Mouse (Mus musculus): Measurements from ENCODE around the gene Ccdc28b.

Gene Ccdc28b

DNA sequence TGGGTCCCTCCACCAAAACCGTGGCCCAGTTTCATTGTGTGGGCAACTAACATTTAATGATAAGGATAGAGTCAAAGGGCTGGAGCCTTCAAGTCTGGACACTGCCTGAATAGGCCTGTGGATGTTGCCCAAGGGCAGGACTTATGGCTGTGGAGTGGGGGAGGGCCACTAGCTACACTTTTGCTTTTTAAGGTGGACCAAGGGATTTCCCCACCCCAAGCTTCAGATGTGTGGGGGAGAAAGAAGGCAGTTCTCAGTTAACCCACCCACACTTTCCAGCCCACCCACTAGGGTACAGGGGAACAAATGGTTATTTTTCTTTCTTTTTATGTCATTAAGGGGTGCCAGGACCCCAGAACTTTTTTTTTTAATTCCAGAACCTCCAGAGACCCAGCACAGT is 39.4 kb downstream of the Ccdc28b start:
- DNase-seq: no peak

DNA sequence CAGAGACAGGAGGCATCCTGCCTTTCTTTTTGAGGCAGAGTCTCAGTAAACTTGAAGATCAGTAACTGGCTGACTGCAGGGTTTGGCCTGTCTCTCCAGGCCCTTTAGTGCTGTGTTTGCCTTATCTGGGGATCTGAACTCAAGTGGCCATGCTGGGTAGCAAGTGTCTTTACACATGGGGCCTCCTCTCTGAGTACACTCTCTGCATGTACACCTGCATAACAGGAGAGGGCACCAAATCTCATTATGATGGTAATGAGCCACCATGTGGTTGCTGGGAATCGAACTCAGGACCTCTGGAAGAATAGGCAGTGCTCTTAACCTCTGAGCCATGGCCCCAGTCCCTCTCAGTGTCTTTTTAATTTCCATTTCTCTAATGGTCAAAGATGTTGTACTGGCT is 41.5 kb downstream of the Ccdc28b start:
- DNase-seq: no peak

DNA sequence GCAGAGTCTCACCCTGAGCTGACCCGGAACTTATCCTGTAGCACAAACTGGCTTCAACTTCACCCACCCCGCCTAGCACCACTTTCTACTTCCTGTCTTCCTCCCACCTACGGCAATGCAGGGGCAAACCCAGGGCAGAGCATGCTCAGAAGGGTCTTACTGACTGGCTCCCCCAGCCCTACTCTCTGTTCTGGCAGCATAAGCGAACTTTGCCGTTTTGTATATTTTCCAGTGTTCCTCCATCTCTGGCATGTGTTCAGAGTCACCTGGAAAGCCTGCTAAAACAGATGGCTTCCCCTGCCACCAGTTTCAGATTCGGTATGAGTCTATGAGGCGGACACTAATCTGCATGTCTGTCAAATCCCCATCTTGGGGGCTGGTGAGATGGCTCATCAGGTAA is 43.4 kb downstream of the Ccdc28b start:
- DNase-seq: peak; percentile 57

DNA sequence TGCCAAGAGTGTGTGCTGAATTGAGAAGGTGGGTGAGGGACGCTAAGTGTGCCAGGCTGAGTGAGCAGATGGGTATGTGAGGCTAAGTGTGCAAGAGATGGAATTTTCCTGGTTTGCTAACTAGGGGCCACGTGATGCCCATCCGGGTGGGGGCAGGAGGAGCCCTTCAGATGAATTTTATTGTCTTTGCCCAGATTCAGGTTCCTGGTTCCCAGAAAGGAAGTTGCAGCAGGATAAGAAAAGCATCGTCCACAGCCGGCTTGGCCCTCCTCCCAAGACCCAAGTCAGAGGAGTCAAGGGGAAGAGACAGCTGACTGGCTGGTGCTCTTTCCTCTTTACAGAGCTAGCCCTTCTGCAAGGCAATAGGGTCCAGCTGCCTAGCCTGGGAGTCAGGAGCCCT is 45.3 kb downstream of the Ccdc28b start, which contains the start of gene Fam167b:
Gene Fam167b, minus strand, starts transcription at position 84 of the 400 bp plus-strand sequence.
- DNase-seq: no peak

DNA sequence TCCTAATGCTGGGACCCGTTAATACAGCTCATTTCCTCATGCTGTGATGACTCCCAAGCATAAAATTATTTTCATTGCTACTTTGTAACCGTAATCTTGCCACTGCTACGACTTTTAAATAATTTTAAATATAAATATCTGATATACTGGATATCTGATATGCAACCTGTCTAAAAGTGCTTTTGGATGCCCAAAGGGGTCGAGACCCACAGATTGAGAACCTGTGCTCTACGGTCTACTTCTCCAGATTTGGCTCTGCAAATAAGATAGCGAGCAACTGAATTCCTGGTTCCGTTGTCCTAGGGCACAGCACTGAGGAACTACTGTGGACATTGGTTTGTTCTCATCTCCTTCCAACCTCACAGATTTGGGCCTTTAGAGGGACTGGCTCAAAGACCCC is 46.1 kb downstream of the Ccdc28b start:
- DNase-seq: no peak

DNA sequence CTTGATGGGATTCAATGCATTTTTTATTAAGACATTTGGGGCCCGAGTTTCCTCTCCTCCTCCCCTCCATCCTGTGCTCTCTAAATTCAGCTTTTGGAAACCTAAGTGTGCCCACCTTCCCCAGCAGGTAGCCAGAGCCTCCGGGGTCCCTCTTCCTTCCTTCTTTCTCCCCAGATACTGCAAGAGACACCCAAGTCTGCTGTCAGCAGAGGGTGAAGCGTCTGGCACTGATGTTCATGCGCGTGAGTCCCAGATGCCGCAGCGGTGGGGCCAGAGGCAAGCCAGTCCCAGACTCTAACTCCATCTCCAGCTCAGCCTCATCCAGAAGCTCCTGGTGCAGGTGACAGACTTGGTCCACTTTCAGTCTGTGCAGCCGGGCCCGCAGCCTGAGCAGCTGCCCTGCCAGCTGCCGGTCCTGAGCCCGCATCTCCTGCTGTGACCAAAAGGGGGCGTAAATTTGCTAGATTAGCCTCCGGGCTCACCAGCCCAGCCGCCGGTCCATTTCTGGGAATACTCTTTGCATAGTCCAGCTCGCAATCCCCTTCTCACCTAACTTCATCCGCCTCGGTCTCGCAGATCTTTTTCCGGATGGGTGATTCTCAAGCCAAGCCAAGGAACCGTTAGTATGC is 46.8 kb downstream of the Ccdc28b start:
- peak; percentile 31 for DNase-seq

DNA sequence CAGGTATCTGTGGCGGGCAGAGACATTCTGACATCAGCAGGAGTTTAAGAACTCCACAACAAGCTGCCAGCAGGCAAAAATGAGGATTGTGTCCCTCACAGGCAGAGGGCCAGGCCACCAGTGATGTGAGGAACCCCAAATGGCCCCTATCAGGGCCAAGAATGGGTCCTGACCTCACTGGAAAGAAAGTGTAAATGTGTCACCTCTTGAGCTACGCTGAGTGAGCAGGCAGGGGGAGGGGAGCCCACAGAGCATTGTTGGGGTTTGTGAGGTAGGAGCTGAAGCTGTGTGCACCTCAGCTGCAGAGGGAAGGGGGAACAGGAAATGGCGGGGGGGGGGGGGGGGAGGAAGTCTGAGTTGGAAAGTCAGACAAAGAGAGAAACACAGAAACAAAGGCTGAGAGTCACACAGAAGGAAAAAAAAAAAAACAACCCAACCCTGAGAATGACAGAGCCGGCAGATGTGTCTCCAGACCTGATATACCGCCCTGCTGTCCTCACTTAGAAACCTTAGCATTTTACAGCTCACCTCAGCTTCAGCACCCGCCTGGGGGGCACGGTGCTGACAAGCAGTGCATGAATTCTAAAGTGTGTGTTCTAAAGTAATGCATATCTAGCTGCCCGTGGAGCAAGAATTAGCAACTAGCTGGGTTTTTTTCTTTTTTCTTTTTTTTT is 48.4 kb downstream of the Ccdc28b start:
- DNase-seq: no peak

DNA sequence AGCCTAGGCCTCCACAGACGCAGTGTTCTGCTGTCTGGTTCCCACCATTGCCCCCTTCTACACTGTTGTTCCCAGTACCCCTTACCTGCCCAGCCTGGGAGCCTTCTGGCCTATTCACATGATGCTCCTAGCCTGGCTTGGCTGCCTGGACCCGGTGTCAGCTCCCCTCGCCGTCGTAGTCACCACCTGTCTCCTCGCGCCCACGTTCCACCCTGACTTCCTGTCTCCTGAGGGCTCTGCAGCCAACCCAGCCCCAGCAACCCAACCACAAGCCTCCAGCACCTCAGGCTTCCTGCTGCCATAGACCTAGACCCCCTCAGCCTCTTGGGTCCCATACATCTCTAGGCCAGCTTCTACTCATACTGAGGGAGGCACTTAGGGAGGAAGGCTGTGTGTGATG is 50.3 kb downstream of the Ccdc28b start, which contains the start of gene Lck:
Gene Lck, minus strand, starts transcription at position 212 of the 400 bp plus-strand sequence.
- DNase-seq: no peak

DNA sequence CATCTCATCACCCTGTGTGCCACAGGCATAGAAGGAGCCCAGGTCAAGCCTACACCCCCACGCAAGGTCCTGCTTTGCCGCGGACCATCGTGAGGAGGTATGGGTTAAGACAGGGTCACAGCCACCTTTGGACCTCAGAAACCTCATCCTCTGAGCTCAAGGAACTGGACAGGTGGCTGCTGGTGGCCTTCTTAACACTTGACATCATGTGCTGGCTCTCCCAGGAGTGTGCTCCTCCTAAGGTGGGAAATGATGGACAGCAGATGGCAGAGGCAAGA is 50.7 kb downstream of the Ccdc28b start:
- no peak for DNase-seq

DNA sequence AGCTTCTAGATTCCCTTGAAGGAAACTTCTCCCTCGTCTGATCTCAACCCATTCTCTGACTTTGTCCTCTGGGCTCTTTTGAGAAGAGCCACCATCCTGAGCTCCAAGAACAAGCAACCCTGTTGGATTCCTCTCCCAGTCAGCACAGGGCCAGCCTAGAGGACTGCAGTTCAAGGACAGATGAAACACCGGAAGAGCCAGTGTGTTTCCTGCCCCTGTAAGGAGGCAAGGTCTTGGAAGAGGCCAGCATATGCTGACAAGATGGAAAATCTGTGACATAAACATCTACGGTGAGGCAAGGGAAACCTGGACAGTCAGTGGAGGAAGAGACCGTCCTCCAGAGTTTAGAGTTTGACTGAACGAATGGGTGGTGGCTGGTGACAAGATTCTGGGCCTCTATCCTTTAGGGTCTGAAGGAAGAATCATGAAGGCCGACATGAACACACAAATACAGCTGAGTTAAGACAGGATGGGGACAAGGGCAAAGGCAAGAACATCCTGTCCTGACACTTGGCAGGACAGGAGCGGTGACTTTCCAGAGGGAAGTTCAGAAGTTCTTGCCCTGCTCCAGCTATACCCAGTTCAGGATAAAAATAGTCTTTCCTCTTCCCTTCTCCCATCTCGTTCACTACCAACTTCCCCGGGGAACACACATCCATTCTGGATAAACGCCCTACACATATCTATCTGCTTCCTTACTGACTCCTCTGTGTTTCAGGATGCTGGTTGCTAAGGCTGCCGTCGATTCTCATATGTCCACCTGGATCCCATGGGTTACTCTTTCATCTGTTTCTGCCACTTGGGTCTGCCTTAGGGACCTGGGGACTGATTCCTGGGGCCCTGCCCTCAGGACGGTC is 51.3 kb downstream of the Ccdc28b start:
- DNase-seq: no peak

DNA sequence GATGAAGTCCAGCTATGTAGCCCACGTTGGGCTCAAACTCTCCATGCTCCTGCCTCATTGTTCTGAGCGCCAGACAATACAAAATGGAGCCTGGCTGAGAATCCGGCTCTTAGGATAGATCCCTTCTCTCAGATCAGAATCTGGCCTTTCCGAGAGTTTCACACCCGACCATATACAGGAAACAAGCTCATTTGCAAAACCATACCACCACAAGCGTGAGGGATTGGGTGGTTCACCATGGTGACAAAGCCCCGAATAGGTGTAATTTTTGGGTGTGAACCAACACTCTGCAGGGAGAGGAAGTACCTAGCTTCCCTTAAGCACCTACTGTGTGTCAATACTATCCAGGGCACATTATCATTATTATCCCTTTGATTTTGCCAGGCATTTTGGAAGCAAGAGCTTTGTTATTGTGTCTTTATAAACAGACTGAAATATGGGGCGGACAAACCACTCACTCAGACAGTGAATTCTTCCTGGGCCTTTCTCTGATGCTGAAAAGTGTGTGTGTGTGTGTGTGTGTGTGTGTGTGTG is 52.1 kb downstream of the Ccdc28b start:
- no peak for DNase-seq

DNA sequence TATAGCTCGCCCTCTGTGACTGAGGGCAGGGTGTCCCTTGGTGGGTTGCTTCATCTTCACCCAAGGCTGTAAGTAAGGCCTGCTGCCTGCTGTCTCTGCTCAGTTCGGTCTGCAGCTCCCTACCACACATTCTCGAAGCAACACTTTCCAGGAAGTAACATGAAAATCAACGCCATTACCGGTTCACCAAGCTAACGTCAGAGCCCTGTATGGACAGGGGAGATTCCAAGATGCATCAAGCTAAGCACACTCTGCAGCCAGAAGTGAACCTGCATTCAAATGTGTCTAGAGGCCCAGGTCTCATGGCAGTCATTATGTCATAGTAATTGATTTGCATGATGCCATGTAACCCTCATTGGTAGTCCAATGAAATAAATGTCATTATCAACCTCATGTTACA is 53.7 kb downstream of the Ccdc28b start:
- DNase-seq: no peak
